Comparison of ENCODE assay signal across 9 mouse cellular contexts in the genomic region with DNA sequence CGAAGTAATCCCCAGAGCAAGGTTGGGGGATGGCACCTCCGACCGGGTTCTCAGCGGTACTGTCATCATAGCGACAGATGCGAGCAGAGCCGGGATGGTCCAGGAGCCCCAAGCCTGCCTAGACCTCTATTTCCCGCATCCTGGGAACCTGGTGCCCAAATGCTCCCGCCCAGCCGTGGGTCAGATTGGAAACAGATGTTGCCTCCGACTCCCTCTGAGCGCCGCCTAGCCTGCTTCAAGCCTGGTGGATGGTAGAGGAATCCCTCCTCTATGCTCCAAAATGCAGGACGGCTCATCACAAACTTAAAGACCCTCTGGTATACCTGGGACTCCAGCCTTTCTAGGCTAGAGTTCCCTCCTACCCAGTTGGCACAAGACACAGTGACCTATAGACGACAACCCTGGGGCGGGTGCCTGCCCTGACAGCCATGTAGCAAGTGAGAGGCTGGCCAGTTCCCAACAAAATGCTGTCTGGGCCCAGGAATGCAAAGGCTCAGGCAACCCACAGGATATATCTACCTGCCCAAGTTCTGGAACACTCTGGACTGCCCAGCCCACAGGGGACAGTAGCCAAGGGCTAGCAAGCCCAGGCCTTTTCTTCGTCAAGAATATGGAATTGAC. TPM values are rescaled to one million over a fixed set of nuclear protein-coding genes. Genes with fewer than 3 reads are reported as not detected.
DNase-seq lines count a peak whose midpoint lies in the region; ATAC-seq and TF ChIP-seq lines count a peak whose summit lies in the region.
"Had no signal": no experiment of that assay in that cellular context is flagged by ENCODE, and none has a peak within 500 bp of the region (broad histone marks: within the 10 kb centered on the region; RNA-seq: fewer than 3 reads in every experiment).

No protein-coding gene starts in this region.

- H3K9ac ChIP-seq in limb, embryonic 12.5 days (replicated peaks) = peak overlapping the region; percentile 23; the same call in 1 of the 2 replicates
- H3K9ac ChIP-seq in stomach, embryonic 15.5 days = peak overlapping the region; percentile 19; the same call in 1 of the 2 replicates

- TF ChIP-seq CTCF in spleen, adult 2 months (IDR thresholded peaks at IDR 0.05; ENCODE audit: extremely low read depth, insufficient read depth, insufficient read length, insufficient replicate concordance) = no peak

- peaks cover under 1% of the 10 kb centered on the region; the same call in 1 of the 2 replicates for H3K9me3 ChIP-seq in erythroblast, embryonic 14.5 days (ENCODE audit: control insufficient read depth, low read length)
- no peaks in the 10 kb centered on the region for H3K9me3 ChIP-seq in limb, embryonic 12.5 days
- no peaks in the 10 kb centered on the region for H3K9me3 ChIP-seq in stomach, embryonic 15.5 days

- H3K36me3 ChIP-seq in erythroblast, embryonic 14.5 days (ENCODE audit: control insufficient read depth) = no peaks in the 10 kb centered on the region; the same call in 1 of the 2 replicates
- H3K36me3 ChIP-seq in spleen, adult 2 months (ENCODE audit: control insufficient read depth, insufficient read depth, low read length) = no peaks in the 10 kb centered on the region
- H3K36me3 ChIP-seq in limb, embryonic 12.5 days = peaks cover 6% of the 10 kb centered on the region
- no peaks in the 10 kb centered on the region for H3K36me3 ChIP-seq in stomach, embryonic 15.5 days

- 31% methylated on average over 17 of the region's 17 CpGs for WGBS in spleen, adult 2 months
- WGBS in limb, embryonic 12.5 days = 2% methylated on average over 17 of the region's 17 CpGs
- WGBS in stomach, embryonic 15.5 days = 4% methylated on average over 17 of the region's 17 CpGs

- no peak for ATAC-seq in erythroblast, adult 5-6 weeks (replicated peaks; ENCODE audit: low FRiP score, poor library complexity, severe bottlenecking)
- ATAC-seq in limb, embryonic 12.5 days (ENCODE audit: insufficient number of reproducible peaks, insufficient read depth, low FRiP score, low TSS enrichment, low read depth) = no peak; the same call in 1 of the 2 replicates
- ATAC-seq in stomach, embryonic 15.5 days (ENCODE audit: insufficient read depth, low FRiP score, low read depth) = no peak

- H3K27ac ChIP-seq in spleen, adult 2 months (ENCODE audit: insufficient read depth, low read length) = no peak overlapping the region
- peak overlapping the region; percentile 98 for H3K27ac ChIP-seq in limb, embryonic 12.5 days
- peak overlapping the region; percentile 97 for H3K27ac ChIP-seq in stomach, embryonic 15.5 days

- TF ChIP-seq POLR2A in spleen, adult 2 months (IDR thresholded peaks at IDR 0.05; ENCODE audit: low read depth, low read length) = no peak

- no peak for DNase-seq in spleen, adult 2 months (ENCODE audit: low read depth in 1 of 2, low spot score in 2 of 2)
- DNase-seq in spleen, postnatal 4 days (ENCODE audit: low spot score in 2 of 2) = no peak
- no peak for DNase-seq in urinary bladder, postnatal 4 days (ENCODE audit: low spot score in 2 of 2)
- no peak for DNase-seq in gastrocnemius, postnatal 10 days

- H3K4me1 ChIP-seq in erythroblast, embryonic 14.5 days (ENCODE audit: control insufficient read depth) = peaks cover 22% of the 10 kb centered on the region
- no peaks in the 10 kb centered on the region; the same call in 1 of the 2 replicates for H3K4me1 ChIP-seq in spleen, adult 2 months (ENCODE audit: control insufficient read depth, insufficient read depth, insufficient read length)
- H3K4me1 ChIP-seq in limb, embryonic 12.5 days (replicated peaks) = peaks cover 59% of the 10 kb centered on the region
- H3K4me1 ChIP-seq in stomach, embryonic 15.5 days = peaks cover 54% of the 10 kb centered on the region

- H3K4me3 ChIP-seq in erythroblast, embryonic 14.5 days (replicated peaks) = peak overlapping the region; percentile 69
- peak overlapping the region; percentile 76 for H3K4me3 ChIP-seq in spleen, adult 2 months (ENCODE audit: extremely low read depth, insufficient read depth, insufficient read length)
- H3K4me3 ChIP-seq in limb, embryonic 12.5 days (replicated peaks) = peak overlapping the region; percentile 70
- H3K4me3 ChIP-seq in stomach, embryonic 15.5 days (replicated peaks) = peak overlapping the region; percentile 67

- peak overlapping the region; percentile 89 for H3K4me2 ChIP-seq in limb, embryonic 12.5 days
- H3K4me2 ChIP-seq in stomach, embryonic 15.5 days = peak overlapping the region; percentile 93

- H3K27me3 ChIP-seq in erythroblast, embryonic 14.5 days (ENCODE audit: control insufficient read depth) = peaks cover 23% of the 10 kb centered on the region
- H3K27me3 ChIP-seq in spleen, adult 2 months (ENCODE audit: control insufficient read depth, insufficient read depth, low read length) = no peaks in the 10 kb centered on the region
- H3K27me3 ChIP-seq in limb, embryonic 12.5 days = no peaks in the 10 kb centered on the region
- H3K27me3 ChIP-seq in stomach, embryonic 15.5 days (replicated peaks) = no peaks in the 10 kb centered on the region

RNA-seq across cellular contexts. Expression of gene Ptprs, which starts 13.3 kb away (rescaled TPM):
- 0.33 and 0.44 TPM in 2 replicates for polyA plus RNA-seq in erythroblast, embryonic 14.5 days (2012)
- 4.8 and 7.3 TPM in 2 replicates for total RNA-seq in erythroblast, adult 5-6 weeks (2015; ENCODE audit: low replicate concordance)
- 2.0 and 8.1 TPM in 2 replicates for total RNA-seq in erythroblast, adult 5-6 weeks (2017; ENCODE audit: low replicate concordance)
- polyA plus RNA-seq in spleen, adult 2 months (2012; rRNA removed) = 57.5 and 69.4 TPM in 2 replicates
- 113 and 126 TPM in 2 replicates for polyA plus RNA-seq in limb, embryonic 12.5 days (2016; fragmentation: Nextera tagmentation; extraction: Ambion mirVana)
- polyA plus RNA-seq in stomach, embryonic 15.5 days (2015; fragmentation: Nextera tagmentation; extraction: Ambion mirVana) = 71.8 and 81.2 TPM in 2 replicates
- total RNA-seq in gastrocnemius, postnatal 10 days (2021) = 10 to 100 TPM; 64.1 to 94.7 TPM

RNA-seq across cellular contexts. Expression of gene Znrf4, which starts 49.3 kb away (rescaled TPM):
- polyA plus RNA-seq in erythroblast, embryonic 14.5 days (2012) = not detected in 2 replicates
- not detected in 2 replicates for total RNA-seq in erythroblast, adult 5-6 weeks (2015; ENCODE audit: low replicate concordance)
- not detected in 2 replicates for total RNA-seq in erythroblast, adult 5-6 weeks (2017; ENCODE audit: low replicate concordance)
- not detected in 2 replicates for polyA plus RNA-seq in spleen, adult 2 months (2012; rRNA removed)
- polyA plus RNA-seq in limb, embryonic 12.5 days (2016; fragmentation: Nextera tagmentation; extraction: Ambion mirVana) = not detected in 2 replicates
- not detected in 2 replicates for polyA plus RNA-seq in stomach, embryonic 15.5 days (2015; fragmentation: Nextera tagmentation; extraction: Ambion mirVana)
- not detected for total RNA-seq in gastrocnemius, postnatal 10 days (2021)
- total RNA-seq: gastrocnemius, postnatal 36 days had no signal

Comparison
In these comparisons a context has a peak if more than half of its experiments do, and no peak if none do; other contexts are left out.
1. RNA of gene Ptprs, which starts 13.3 kb away (polyA plus RNA-seq): 113 to 126 TPM in limb, embryonic 12.5 days, 71.8 to 81.2 TPM in stomach, embryonic 15.5 days and 57.5 to 69.4 TPM in spleen, adult 2 months; 0.33 to 0.44 TPM in erythroblast, embryonic 14.5 days; every median in the first group is over 10 times any median in the second.
2. Peak in every context shown above with its lines, with median percentiles within 50 percentile points of each other: H3K4me3 ChIP-seq.